Mouse (Mus musculus) forebrain, embryonic 11.5 days (tissue): ENCODE measurements around the gene Cnksr1. TPM values are rescaled to one million over a fixed set of nuclear protein-coding genes. Genes with fewer than 3 reads are reported as not detected.
A peak's percentile ranks its signal among the peaks of the same experiment; 100 is the strongest.

ENCODE experiments used
- ATAC-seq: fragments of 200-750 bp; cut with Nextera tagmentation; replicated peaks from 2 replicates; pipeline ENCODE4 v1.8.0; 2017; ENCODE audit warnings: moderate TSS enrichment; ENCODE audit not compliant: low FRiP score
- DNase-seq: peaks from one replicate; pipeline ENCODE4 v3.0.0-alpha.2; 2017; ENCODE audit warnings: low spot score
- H3K27ac ChIP-seq: fragments of 300-500 bp; sonication (generic); 2 replicates; pipeline ENCODE4 v1.5.1; 2014; ENCODE audit warnings: low read depth, low read length
- H3K27me3 ChIP-seq: fragments of 300-500 bp; sonication (generic); 2 replicates; pipeline ENCODE4 v1.6.1; 2014; ENCODE audit warnings: mild to moderate bottlenecking, low read length, mixed read lengths; ENCODE audit not compliant: control insufficient read depth, insufficient read depth
- H3K36me3 ChIP-seq: fragments of 300-500 bp; sonication (generic); 2 replicates; pipeline ENCODE4 v1.6.1; 2014; ENCODE audit warnings: mild to moderate bottlenecking, low read length, moderate library complexity, mixed read lengths; ENCODE audit not compliant: control insufficient read depth, insufficient read depth
- H3K4me1 ChIP-seq: fragments of 300-500 bp; sonication (generic); replicated peaks from 2 replicates; pipeline ENCODE4 v1.6.1; 2014; ENCODE audit warnings: low read length, mixed read lengths; ENCODE audit not compliant: control insufficient read depth, insufficient read depth
- H3K4me2 ChIP-seq: fragments of 300-500 bp; sonication (generic); 2 replicates; pipeline ENCODE4 v1.6.1; 2014; ENCODE audit warnings: low read depth, mild to moderate bottlenecking, low read length, moderate library complexity, mixed read lengths; ENCODE audit not compliant: severe bottlenecking
- H3K4me3 ChIP-seq: fragments of 300-500 bp; sonication (generic); 2 replicates; pipeline ENCODE4 v1.5.1; 2014; ENCODE audit warnings: low read depth, low read length
- H3K9ac ChIP-seq: fragments of 300-500 bp; sonication (generic); 2 replicates; pipeline ENCODE4 v1.6.1; 2014; ENCODE audit warnings: low read length
- H3K9me3 ChIP-seq: fragments of 300-500 bp; sonication (generic); 2 replicates; pipeline ENCODE4 v1.6.1; 2016; ENCODE audit warnings: low read length, mixed read lengths; ENCODE audit not compliant: control insufficient read depth
- whole genome bisulfite sequencing: fragments of 180-500 bp; shearing (Covaris S2); extraction: QIAGEN DNeasy Blood & Tissue Kit; methylation state at CpG from one replicate; pipeline ENCODE4 v1.1.7; 2014; 5-methylcytosine and 5-hydroxymethylcytosine counted together
- polyA plus RNA-seq: library from polyadenylated mRNA; unstranded; fragments of >200 nt; fragmentation: Nextera tagmentation; extraction: Ambion mirVana; gene quantifications from 2 replicates; pipeline ENCODE4 v1.2.1, GENCODE M21; 2014

Cnksr1 gene
- polyA plus RNA-seq, 1 experiment from 2014 or later: 0.45 TPM

DNA sequence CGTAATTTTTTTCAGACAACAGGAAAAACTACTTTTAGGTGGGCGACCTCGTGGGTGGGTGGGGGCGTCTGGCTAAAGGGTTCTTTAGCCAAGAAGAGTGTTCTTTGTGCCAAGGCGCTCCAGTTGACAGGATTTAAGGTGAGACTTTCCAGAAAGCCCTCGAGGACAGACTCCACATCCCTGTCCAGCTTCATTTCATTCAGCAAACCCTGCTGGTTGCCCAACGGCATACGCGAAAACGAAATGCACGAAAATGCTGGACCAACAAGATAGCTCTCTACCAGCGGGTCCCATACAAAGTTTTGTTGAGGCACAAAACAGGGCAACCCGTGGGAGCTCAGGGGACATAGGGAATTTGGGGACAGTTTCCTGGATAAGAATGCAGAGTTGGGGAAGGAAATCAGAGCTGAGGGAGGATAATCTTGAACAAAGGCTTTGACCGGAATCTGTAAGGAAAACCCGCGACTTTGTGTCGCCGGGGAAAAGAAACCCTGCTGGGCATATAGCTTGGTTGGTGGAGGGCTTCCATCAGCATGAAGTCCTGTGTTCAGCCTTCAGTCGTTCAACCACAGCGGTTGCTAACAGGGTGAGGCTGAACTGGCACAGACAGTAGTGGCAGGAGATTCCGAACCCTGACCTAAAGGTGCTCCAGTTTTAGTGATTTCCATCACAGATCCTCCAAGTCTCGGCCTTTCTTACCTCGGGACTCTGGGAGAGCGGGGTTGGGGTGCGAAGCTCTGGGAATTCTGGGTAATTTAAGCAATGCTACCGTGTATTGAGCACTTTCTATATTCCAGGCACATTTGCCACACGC lies 12.1 kb upstream of the Cnksr1 start:
- DNase-seq (no peak), ATAC-seq (no peak)
- Histone ChIP-seq H3K4me1 (peaks cover 43% of the 10 kb centered on the region), H3K9ac (no peak overlapping the region), H3K4me2 (peak overlapping the region; percentile 75), H3K36me3 (no peaks in the 10 kb centered on the region), H3K27ac (no peak overlapping the region), H3K27me3 (peaks cover 48% of the 10 kb centered on the region), H3K9me3 (no peaks in the 10 kb centered on the region), H3K4me3 (peak overlapping the region; percentile 44)
- WGBS: 6% methylated on average over 27 of the region's 27 CpGs

DNA sequence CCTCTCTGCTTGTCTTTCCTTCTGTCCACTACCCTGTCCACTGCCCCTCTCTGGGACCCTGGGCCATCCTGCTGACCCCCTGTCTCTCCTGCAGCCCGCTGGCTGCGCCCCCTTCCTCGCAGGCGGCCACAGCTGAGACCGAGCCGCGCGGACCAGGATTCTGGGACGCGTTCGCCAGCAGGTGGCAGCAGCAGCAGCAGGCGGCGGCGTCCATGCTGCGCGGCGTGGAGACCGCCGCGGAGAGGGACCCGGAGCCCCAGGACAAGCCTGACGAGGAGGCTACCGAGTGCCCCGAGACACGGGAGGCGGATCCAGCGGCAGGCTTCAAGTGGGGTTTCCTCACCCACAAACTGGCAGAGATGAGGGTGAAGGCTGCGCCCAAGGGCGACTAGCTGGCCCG lies 11.5 kb upstream of the Cnksr1 start:
- no peak overlapping the region; the same call in 1 of the 2 replicates for H3K9ac ChIP-seq
- no peaks in the 10 kb centered on the region for H3K9me3 ChIP-seq
- no peak overlapping the region for H3K27ac ChIP-seq
- H3K36me3 ChIP-seq: no peaks in the 10 kb centered on the region
- ATAC-seq: peak; percentile 59
- under 1% methylated on average over 30 of the region's 30 CpGs for WGBS
- peaks cover 44% of the 10 kb centered on the region for H3K27me3 ChIP-seq
- H3K4me1 ChIP-seq: peaks cover 45% of the 10 kb centered on the region
- peak overlapping the region; percentile 58 for H3K4me2 ChIP-seq
- peak overlapping the region; percentile 28 for H3K4me3 ChIP-seq
- peak; percentile 90 for DNase-seq

DNA sequence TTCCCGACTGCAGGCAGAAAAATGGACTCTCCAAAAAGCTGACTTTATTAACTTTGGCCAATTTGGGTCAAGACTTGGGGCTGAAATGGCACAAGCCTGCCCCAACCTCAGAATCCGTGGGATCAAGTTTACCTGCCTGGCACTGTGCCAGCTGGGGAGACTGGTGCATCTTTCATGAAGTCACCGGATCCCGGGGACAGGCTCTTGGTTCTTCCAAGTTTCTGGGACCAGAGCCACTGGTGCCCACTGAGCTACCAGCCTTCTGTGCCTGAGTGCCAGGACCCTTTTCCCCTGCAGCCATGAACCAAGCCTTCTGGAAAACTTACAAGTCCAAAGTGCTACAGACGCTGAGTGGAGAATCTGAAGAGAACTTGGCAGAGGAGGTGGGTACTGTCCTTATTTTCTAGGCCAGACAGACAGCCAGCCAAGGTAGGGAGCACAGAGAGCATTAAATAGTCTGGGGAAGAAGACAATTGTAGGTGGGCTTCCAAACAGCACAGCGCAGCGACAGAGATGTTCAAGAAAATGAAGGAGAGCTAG lies 8.6 kb upstream of the Cnksr1 start, which contains the start of gene Gm30191:
Gene Gm30191 (plus strand): TSS at position 217 of the 540 bp plus-strand sequence.
- Histone ChIP-seq H3K9me3 (no peaks in the 10 kb centered on the region), H3K36me3 (no peaks in the 10 kb centered on the region), H3K4me1 (peaks cover 28% of the 10 kb centered on the region; the same call in 1 of the 2 replicates), H3K27ac (no peak within 1 kb of the TSS), H3K4me3 (peak within 1 kb of the TSS; percentile 85), H3K4me2 (peak within 1 kb of the TSS; percentile 93), H3K27me3 (peaks cover 23% of the 10 kb centered on the region), H3K9ac (peak within 1 kb of the TSS; percentile 74)
- DNase-seq (no peak), ATAC-seq (no peak)
- WGBS: 72% methylated on average over 7 of the region's 7 CpGs

DNA sequence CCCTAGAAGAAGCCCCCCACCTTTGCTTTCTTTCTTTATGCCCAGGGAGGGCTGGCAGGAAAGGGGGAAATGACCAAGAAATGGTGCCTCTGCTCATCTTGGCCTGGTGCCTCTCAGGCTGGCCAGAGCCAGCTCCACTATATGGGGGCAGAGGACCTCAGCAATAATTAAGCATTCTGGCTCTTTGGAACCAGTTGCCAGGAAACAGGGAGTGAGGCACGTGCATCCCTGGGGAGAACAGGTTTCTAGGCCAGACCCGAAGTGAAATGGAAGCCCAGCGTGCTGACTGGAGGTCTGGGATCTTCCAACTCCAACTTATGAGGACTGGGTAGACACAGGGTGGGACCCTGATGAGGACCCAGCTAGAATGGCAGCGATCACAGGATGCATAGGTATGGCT lies 8.1 kb upstream of the Cnksr1 start:
- 29% methylated on average over 4 of the region's 4 CpGs for WGBS
- Histone ChIP-seq H3K4me2 (no peak overlapping the region), H3K9ac (no peak overlapping the region), H3K27ac (no peak overlapping the region), H3K4me1 (peaks cover 23% of the 10 kb centered on the region; the same call in 1 of the 2 replicates), H3K9me3 (no peaks in the 10 kb centered on the region), H3K36me3 (no peaks in the 10 kb centered on the region), H3K27me3 (peaks cover 18% of the 10 kb centered on the region), H3K4me3 (no peak overlapping the region)
- no peak for ATAC-seq
- DNase-seq: no peak

DNA sequence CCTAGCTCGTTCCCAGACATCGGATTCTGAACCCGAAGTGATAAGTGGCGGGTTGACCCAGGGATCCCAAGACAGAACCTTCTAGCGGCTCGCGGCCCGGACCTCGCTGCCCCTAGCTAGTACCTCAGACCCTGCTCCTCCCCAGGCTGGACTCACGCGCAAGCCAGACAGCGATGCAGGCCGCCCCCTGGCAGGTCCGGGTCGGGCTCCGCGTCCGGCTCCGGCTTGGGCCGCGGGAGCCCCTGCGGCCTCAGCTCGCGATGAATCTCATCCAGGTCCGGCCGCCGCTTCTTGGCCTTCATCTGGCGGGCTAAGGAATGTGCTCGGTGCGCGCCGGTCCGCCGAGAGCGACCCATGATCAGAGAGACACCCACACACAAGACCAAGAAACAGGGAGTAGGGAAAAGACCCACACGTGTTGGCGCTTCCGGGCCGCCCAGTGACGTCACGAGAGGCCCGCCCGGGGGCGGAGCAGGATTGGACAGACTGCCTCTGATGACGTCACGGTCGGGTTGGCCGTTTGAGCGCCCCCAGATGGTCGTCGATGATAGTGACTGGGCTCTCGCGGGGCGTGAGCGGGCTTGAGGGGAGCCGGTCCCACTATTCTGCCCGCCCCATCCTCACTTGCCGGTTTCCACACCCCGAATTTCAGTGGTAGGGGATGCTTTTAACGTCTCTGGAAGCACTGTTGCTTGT lies 7.1 kb upstream of the Cnksr1 start, which contains the start of gene Zfp593:
Gene Zfp593 (minus strand): TSS at position 445 of the 696 bp plus-strand sequence.
- peak; percentile 98 for DNase-seq
- Histone ChIP-seq H3K27me3 (peaks cover 8% of the 10 kb centered on the region), H3K4me3 (peak within 1 kb of the TSS; percentile 85), H3K9ac (peak within 1 kb of the TSS; percentile 74), H3K27ac (no peak within 1 kb of the TSS), H3K4me1 (peaks cover 17% of the 10 kb centered on the region; the same call in 1 of the 2 replicates), H3K9me3 (no peaks in the 10 kb centered on the region), H3K4me2 (peak within 1 kb of the TSS; percentile 93), H3K36me3 (no peaks in the 10 kb centered on the region)
- under 1% methylated on average over 60 of the region's 60 CpGs for WGBS
- ATAC-seq: peak; percentile 81

DNA sequence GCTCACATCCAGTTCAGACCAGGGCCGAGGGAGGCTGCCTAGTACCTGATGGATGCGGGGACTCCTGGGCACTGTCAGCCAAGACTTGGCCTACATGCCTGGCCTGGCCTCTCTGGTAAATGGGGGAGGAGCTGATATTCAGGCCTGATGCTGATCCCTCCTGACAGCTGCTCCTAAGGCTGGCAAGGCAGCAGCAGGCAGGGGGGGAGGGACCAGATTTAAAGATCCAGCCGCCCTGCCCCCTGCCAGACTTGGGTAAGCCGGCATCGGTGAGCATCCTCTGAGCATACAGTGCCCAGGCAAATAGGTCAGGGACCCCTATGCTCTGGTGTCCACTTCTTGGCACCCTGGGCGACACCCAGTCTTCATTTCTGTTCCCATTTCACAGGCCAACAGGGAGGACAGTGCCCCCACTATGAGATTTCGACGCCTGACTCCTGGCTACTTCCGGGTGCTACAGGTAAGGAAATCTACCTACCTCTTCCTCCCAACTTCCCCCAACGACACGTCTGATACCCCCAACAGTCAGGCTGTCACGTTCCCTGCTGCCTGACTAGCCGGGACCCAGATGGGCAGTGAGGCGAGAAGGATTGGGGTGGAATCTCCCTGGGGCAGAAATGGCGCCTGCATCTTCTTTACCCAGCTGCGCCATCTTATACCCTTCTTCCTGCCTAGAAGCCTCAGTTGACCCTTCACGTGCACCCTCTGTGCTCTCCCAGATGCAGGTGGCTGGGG lies 5.5 kb upstream of the Cnksr1 start, which contains the start of gene E130218I03Rik:
Gene E130218I03Rik (plus strand): TSS at position 147 of the 735 bp plus-strand sequence.
- no peak for ATAC-seq
- WGBS: 92% methylated on average over 17 of the region's 17 CpGs
- Histone ChIP-seq H3K27ac (no peak within 1 kb of the TSS), H3K4me1 (peaks cover 9% of the 10 kb centered on the region; the same call in 1 of the 2 replicates), H3K27me3 (no peaks in the 10 kb centered on the region), H3K4me3 (peak within 1 kb of the TSS; percentile 85; the same call in 1 of the 2 replicates), H3K36me3 (no peaks in the 10 kb centered on the region), H3K4me2 (peak within 1 kb of the TSS; percentile 93; the same call in 1 of the 2 replicates), H3K9ac (no peak within 1 kb of the TSS), H3K9me3 (no peaks in the 10 kb centered on the region)
- DNase-seq: no peak

DNA sequence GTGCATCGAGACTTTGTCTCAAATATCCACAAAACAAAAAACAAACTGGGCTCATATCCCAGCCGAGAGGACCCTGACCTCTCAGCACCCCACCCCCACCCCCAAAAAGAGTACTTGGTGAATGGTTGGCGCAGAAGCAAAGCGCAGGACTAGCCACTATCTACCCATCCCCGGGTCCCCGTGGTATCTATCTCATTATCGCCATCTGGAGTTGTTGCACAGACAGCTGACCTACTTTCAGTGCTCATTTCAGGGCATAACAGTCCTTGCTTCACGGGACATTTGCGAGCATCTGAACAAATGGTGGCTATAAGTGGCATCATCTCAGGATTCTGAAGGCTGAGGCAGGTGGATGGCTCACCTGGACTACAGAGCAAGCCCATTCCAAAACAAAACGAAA lies 487 bp upstream of the Cnksr1 start:
- Histone ChIP-seq H3K36me3 (no peaks in the 10 kb centered on the region), H3K27ac (no peak overlapping the region), H3K9me3 (no peaks in the 10 kb centered on the region), H3K4me2 (no peak overlapping the region), H3K9ac (no peak overlapping the region), H3K27me3 (peaks cover 8% of the 10 kb centered on the region), H3K4me1 (no peaks in the 10 kb centered on the region; the same call in 1 of the 2 replicates), H3K4me3 (no peak overlapping the region)
- ATAC-seq (no peak), DNase-seq (no peak)
- WGBS: 15% methylated on average over 10 of the region's 10 CpGs
